Mouse (Mus musculus): ENCODE measurements around the gene Tbrg4.

The Tbrg4 gene

GRCm38 (mm10) chr11:6589838-6590237 is 36.0 kb downstream of the Tbrg4 start:
- no peak for DNase-seq

- DNase-seq: no peak
Observed at GRCm38 (mm10) chr11:6588295-6588694, 37.6 kb downstream of the Tbrg4 start.

GRCm38 (mm10) chr11:6587249-6587940 is 38.5 kb downstream of the Tbrg4 start:
- peak; percentile 71 for DNase-seq

- DNase-seq: no peak
Observed at GRCm38 (mm10) chr11:6586660-6587059, 39.2 kb downstream of the Tbrg4 start.

- DNase-seq: no peak
Observed at GRCm38 (mm10) chr11:6585748-6586147, 40.1 kb downstream of the Tbrg4 start.

- no peak for DNase-seq
Observed at GRCm38 (mm10) chr11:6581560-6581959, 44.3 kb downstream of the Tbrg4 start.

- DNase-seq: no peak
Observed at GRCm38 (mm10) chr11:6580065-6580750, 45.7 kb downstream of the Tbrg4 start.

- no peak for DNase-seq
Observed at GRCm38 (mm10) chr11:6579361-6579760, 46.5 kb downstream of the Tbrg4 start.

GRCm38 (mm10) chr11:6576151-6576550 is 49.7 kb downstream of the Tbrg4 start:
- no peak for DNase-seq

- no peak for DNase-seq
Observed at GRCm38 (mm10) chr11:6569410-6569777, 56.5 kb downstream of the Tbrg4 start.

GRCm38 (mm10) chr11:6568584-6569409 is 57.1 kb downstream of the Tbrg4 start:
- DNase-seq: no peak

- DNase-seq: no peak
Observed at GRCm38 (mm10) chr11:6567951-6568350, 57.9 kb downstream of the Tbrg4 start.

GRCm38 (mm10) chr11:6566496-6566895 is 59.4 kb downstream of the Tbrg4 start:
- no peak for DNase-seq
